Mouse (Mus musculus) v-Abl transformed pro-B cells (cell line): ENCODE results near the gene Zfp398.

ENCODE experiments used
- in situ Hi-C, 2 experiments: fragments of 400-800 bp; cut with MboI; formaldehyde crosslinking; loops; one replicate each; pipeline ENCODE4 v1.15.1; 2025; ENCODE audit not compliant: unreplicated experiment in 2 of 2

The Zfp398 gene

GRCm38 (mm10) chr6:47835482-47835983 lies at the start of gene Zfp398:
Gene Zfp398, plus strand, starts transcription at chr6:47835661.
- in situ Hi-C loops, result loop anchor here in 1 of 2 experiments (5.0 kb wide), 1 partner anchor 132 kb away; no protein-coding TSS in a partner anchor

- in situ Hi-C loops, result loop anchor here in 1 of 2 experiments (10.0 kb wide), 2 partner anchors 257 to 287 kb away; partner anchors contain the start of gene Zfp777
Observed at GRCm38 (mm10) chr6:47787941-47788736, 47.3 kb upstream of the Zfp398 start.

GRCm38 (mm10) chr6:47788821-47789220 lies 46.6 kb upstream of the Zfp398 start:
- in situ Hi-C loops, result loop anchor here in 1 of 2 experiments (10.0 kb wide), 2 partner anchors 256 to 286 kb away; partner anchors contain the start of gene Zfp777

- in situ Hi-C loops, result loop anchor here (5.0 to 10.0 kb wide), 2 partner anchors 37 to 184 kb away; no protein-coding TSS in a partner anchor
Observed at GRCm38 (mm10) chr6:47790745-47791144, 44.7 kb upstream of the Zfp398 start.

- in situ Hi-C loops, result loop anchor here (5.0 to 10.0 kb wide), 2 partner anchors 35 to 182 kb away; no protein-coding TSS in a partner anchor
Observed at GRCm38 (mm10) chr6:47792533-47792932, 42.9 kb upstream of the Zfp398 start.

- in situ Hi-C loops, result loop anchor here (5.0 to 10.0 kb wide), 2 partner anchors 34 to 182 kb away; no protein-coding TSS in a partner anchor
Observed at GRCm38 (mm10) chr6:47793284-47793683, 42.2 kb upstream of the Zfp398 start.

GRCm38 (mm10) chr6:47794106-47794830 lies 41.2 kb upstream of the Zfp398 start:
- in situ Hi-C loops, result loop anchor here (5.0 to 10.0 kb wide), 2 partner anchors 33 to 181 kb away; no protein-coding TSS in a partner anchor

GRCm38 (mm10) chr6:47799079-47799478 lies 36.4 kb upstream of the Zfp398 start:
- in situ Hi-C loops, result loop anchor here in 1 of 2 experiments (10.0 kb wide), 1 partner anchor 176 kb away; no protein-coding TSS in a partner anchor

GRCm38 (mm10) chr6:47805520-47805919 lies 29.9 kb upstream of the Zfp398 start:
- in situ Hi-C loops, result no loop called here

- in situ Hi-C loops, result no loop called here
Observed at GRCm38 (mm10) chr6:47807419-47807818, 28.0 kb upstream of the Zfp398 start.

GRCm38 (mm10) chr6:47808545-47808944 lies 26.9 kb upstream of the Zfp398 start:
- in situ Hi-C loops, result no loop called here

- in situ Hi-C loops, result no loop called here
Observed at GRCm38 (mm10) chr6:47809053-47809452, 26.4 kb upstream of the Zfp398 start.

- in situ Hi-C loops, result no loop called here
Observed at GRCm38 (mm10) chr6:47810181-47810580, 25.3 kb upstream of the Zfp398 start.

GRCm38 (mm10) chr6:47811324-47811723 lies 24.1 kb upstream of the Zfp398 start:
- in situ Hi-C loops, result no loop called here

GRCm38 (mm10) chr6:47812271-47812915 lies 23.1 kb upstream of the Zfp398 start:
- in situ Hi-C loops, result no loop called here

- in situ Hi-C loops, result no loop called here
Observed at GRCm38 (mm10) chr6:47813257-47813878, 22.1 kb upstream of the Zfp398 start, which contains the start of gene Pdia4. Gene Pdia4, minus strand, starts transcription at chr6:47813430.

GRCm38 (mm10) chr6:47816151-47816550 lies 19.3 kb upstream of the Zfp398 start:
- in situ Hi-C loops, result no loop called here

GRCm38 (mm10) chr6:47818721-47819120 lies 16.7 kb upstream of the Zfp398 start:
- in situ Hi-C loops, result no loop called here

GRCm38 (mm10) chr6:47819626-47820325 lies 15.7 kb upstream of the Zfp398 start:
- in situ Hi-C loops, result no loop called here
